Mouse (Mus musculus) testis, adult 2 months (tissue): Measurements from ENCODE around the gene Mllt3.

Experiments
- CTCF ChIP-seq: fragments of 200-500 bp; IDR thresholded peaks from 2 replicates; pipeline ENCODE4 v1.5.1; 2012; ENCODE audit warnings: low read depth, mild to moderate bottlenecking, inconsistent platforms, low read length, moderate library complexity; ENCODE audit not compliant: control insufficient read depth, insufficient read depth, insufficient replicate concordance
- POLR2A ChIP-seq: fragments of 200-500 bp; IDR thresholded peaks from 2 replicates; pipeline ENCODE4 v1.6.1; 2012; ENCODE audit warnings: low read depth, mild to moderate bottlenecking, inconsistent platforms, low read length, moderate library complexity; ENCODE audit not compliant: control insufficient read depth

DNA sequence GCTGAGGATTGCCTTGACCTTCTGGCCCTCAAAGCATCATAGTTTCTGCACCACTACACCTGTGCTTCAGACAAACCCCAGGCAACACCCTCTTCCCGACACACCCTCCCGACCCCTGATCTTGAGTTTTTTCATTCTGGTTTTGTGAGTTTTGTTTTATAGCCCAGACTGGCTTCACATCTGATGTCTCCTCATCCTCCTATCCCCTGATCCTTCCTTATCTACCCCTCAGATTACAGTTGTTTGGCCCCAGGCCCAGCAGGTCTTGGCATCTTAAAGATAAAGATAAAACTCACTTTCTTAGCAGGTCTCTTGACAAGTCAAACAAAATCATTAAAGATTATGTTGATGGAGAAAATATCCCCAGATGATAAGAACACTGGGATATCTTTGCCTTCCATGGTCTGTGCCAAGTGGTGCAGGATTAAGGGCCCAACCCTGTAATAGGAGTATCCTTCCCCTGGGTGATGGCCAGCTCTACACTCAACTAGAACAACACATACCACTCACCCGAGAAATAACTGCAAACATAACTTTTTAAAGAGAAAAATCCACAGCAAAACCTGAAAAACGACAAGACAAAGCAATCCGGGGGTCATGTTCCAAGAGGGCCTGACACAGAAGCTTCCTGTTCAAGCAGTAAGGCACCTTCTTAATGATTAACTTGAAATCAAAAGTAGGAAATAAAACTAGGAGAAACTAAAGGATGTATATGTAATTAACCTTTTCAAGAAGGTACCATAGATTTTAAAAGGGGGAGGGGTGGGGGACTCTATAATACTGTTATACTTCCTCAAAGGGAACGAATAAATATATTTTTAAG, 121.8 kb downstream of the Mllt3 start:
- TF ChIP-seq CTCF (no peak), POLR2A (no peak)
